ENCODE assay signal across 8 mouse cellular contexts in genomic region chr6:5093516-5093915, GRCm38 (mm10).
A peak's percentile ranks its signal among the peaks of the same experiment; 100 is the strongest.
DNase-seq lines count a peak whose midpoint lies in the region; ATAC-seq lines count a peak whose summit lies in the region.

No protein-coding gene starts in this region.

- H3K4me3 ChIP-seq in hindbrain, embryonic 12.5 days: no peak overlapping the region
- no peak overlapping the region for H3K4me3 ChIP-seq in hindbrain, embryonic 11.5 days (ENCODE audit: low read depth, low read length)
- H3K4me3 ChIP-seq in heart, embryonic 13.5 days: no peak overlapping the region
- H3K4me3 ChIP-seq in megakaryocyte, embryonic 14.5 days (replicated peaks): peak overlapping the region; percentile 67
- no peak overlapping the region for H3K4me3 ChIP-seq in forebrain, embryonic 11.5 days (ENCODE audit: low read depth, low read length)

- H3K9ac ChIP-seq in hindbrain, embryonic 12.5 days: no peak overlapping the region
- no peak overlapping the region for H3K9ac ChIP-seq in hindbrain, embryonic 11.5 days (ENCODE audit: low read depth, low read length)
- 0 out of 2 replicates have a peak overlapping the region, but pooled peaks have one; percentile 8 for H3K9ac ChIP-seq in heart, embryonic 13.5 days
- no peak overlapping the region for H3K9ac ChIP-seq in forebrain, embryonic 11.5 days (ENCODE audit: low read length)

- H3K4me1 ChIP-seq in hindbrain, embryonic 12.5 days: peaks cover 5% of the 10 kb centered on the region; the same call in 1 of the 2 replicates
- H3K4me1 ChIP-seq in hindbrain, embryonic 11.5 days (replicated peaks; ENCODE audit: control insufficient read depth, insufficient read depth, low read length): no peaks in the 10 kb centered on the region
- H3K4me1 ChIP-seq in heart, embryonic 13.5 days: peaks cover 15% of the 10 kb centered on the region
- H3K4me1 ChIP-seq in megakaryocyte, embryonic 14.5 days: peaks cover 38% of the 10 kb centered on the region
- no peaks in the 10 kb centered on the region for H3K4me1 ChIP-seq in forebrain, embryonic 11.5 days (replicated peaks; ENCODE audit: control insufficient read depth, insufficient read depth, low read length)

- ATAC-seq in hindbrain, embryonic 12.5 days (ENCODE audit: low FRiP score): no peak
- no peak for ATAC-seq in hindbrain, embryonic 11.5 days (ENCODE audit: low FRiP score)
- ATAC-seq in heart, embryonic 13.5 days (ENCODE audit: extremely low read depth, insufficient number of reproducible peaks, low FRiP score, low TSS enrichment): no peak
- ATAC-seq in forebrain, embryonic 11.5 days (replicated peaks; ENCODE audit: low FRiP score): no peak

- H3K27me3 ChIP-seq in hindbrain, embryonic 12.5 days: no peaks in the 10 kb centered on the region
- no peaks in the 10 kb centered on the region for H3K27me3 ChIP-seq in hindbrain, embryonic 11.5 days (ENCODE audit: control insufficient read depth, insufficient read depth, low read length)
- no peaks in the 10 kb centered on the region for H3K27me3 ChIP-seq in heart, embryonic 13.5 days (replicated peaks)
- H3K27me3 ChIP-seq in megakaryocyte, embryonic 14.5 days (replicated peaks): no peaks in the 10 kb centered on the region
- H3K27me3 ChIP-seq in forebrain, embryonic 11.5 days (ENCODE audit: control insufficient read depth, insufficient read depth, low read length): no peaks in the 10 kb centered on the region

- 70% methylated on average over 4 of the region's 4 CpGs for WGBS in hindbrain, embryonic 12.5 days
- WGBS in hindbrain, embryonic 11.5 days: 76% methylated on average over 4 of the region's 4 CpGs
- 24% methylated on average over 4 of the region's 4 CpGs for WGBS in heart, embryonic 13.5 days
- 72% methylated on average over 4 of the region's 4 CpGs for whole genome bisulfite sequencing in forebrain, embryonic 11.5 days

- H3K36me3 ChIP-seq in hindbrain, embryonic 12.5 days: no peaks in the 10 kb centered on the region
- no peaks in the 10 kb centered on the region for H3K36me3 ChIP-seq in hindbrain, embryonic 11.5 days (ENCODE audit: control insufficient read depth, insufficient read depth, low read length)
- H3K36me3 ChIP-seq in heart, embryonic 13.5 days: no peaks in the 10 kb centered on the region
- H3K36me3 ChIP-seq in megakaryocyte, embryonic 14.5 days (replicated peaks; ENCODE audit: low read length): no peaks in the 10 kb centered on the region
- no peaks in the 10 kb centered on the region for H3K36me3 ChIP-seq in forebrain, embryonic 11.5 days (ENCODE audit: control insufficient read depth, insufficient read depth, low read length)

- no peak overlapping the region for H3K4me2 ChIP-seq in hindbrain, embryonic 12.5 days (replicated peaks)
- H3K4me2 ChIP-seq in hindbrain, embryonic 11.5 days (replicated peaks; ENCODE audit: low read depth, low read length): no peak overlapping the region
- peak overlapping the region; percentile 11 for H3K4me2 ChIP-seq in heart, embryonic 13.5 days
- no peak overlapping the region for H3K4me2 ChIP-seq in forebrain, embryonic 11.5 days (ENCODE audit: low read depth, low read length, severe bottlenecking)

- H3K27ac ChIP-seq in hindbrain, embryonic 12.5 days: peak overlapping the region; percentile 23; the same call in 1 of the 2 replicates
- H3K27ac ChIP-seq in hindbrain, embryonic 11.5 days (ENCODE audit: low read depth, low read length): no peak overlapping the region
- peak overlapping the region; percentile 68 for H3K27ac ChIP-seq in heart, embryonic 13.5 days (replicated peaks)
- H3K27ac ChIP-seq in forebrain, embryonic 11.5 days (ENCODE audit: low read depth, low read length): no peak overlapping the region

- no peaks in the 10 kb centered on the region for H3K9me3 ChIP-seq in hindbrain, embryonic 12.5 days (replicated peaks)
- no peaks in the 10 kb centered on the region for H3K9me3 ChIP-seq in hindbrain, embryonic 11.5 days (ENCODE audit: control insufficient read depth, low read length)
- H3K9me3 ChIP-seq in heart, embryonic 13.5 days: no peaks in the 10 kb centered on the region
- no peaks in the 10 kb centered on the region for H3K9me3 ChIP-seq in megakaryocyte, embryonic 14.5 days
- H3K9me3 ChIP-seq in forebrain, embryonic 11.5 days (ENCODE audit: control insufficient read depth, low read length): no peaks in the 10 kb centered on the region

- DNase-seq in hindbrain, embryonic 11.5 days (ENCODE audit: low spot score): no peak
- peak; percentile 63 for DNase-seq in adrenal gland, postnatal 14 days
- DNase-seq in layer of hippocampus, adult 9-11 months: peak; percentile 74
- DNase-seq in MN1 (ENCODE audit: low spot score): no peak
- no peak for DNase-seq in forebrain, embryonic 11.5 days (ENCODE audit: low spot score)

Comparison
In these comparisons a context has a peak if more than half of its experiments do, and no peak if none do; other contexts are left out.
1. H3K27ac ChIP-seq: peak in hindbrain, embryonic 12.5 days (single experiment) and heart, embryonic 13.5 days (single experiment); none in hindbrain, embryonic 11.5 days (single experiment) and forebrain, embryonic 11.5 days (single experiment).
2. DNase-seq: peak in adrenal gland, postnatal 14 days (single experiment) and layer of hippocampus, adult 9-11 months (single experiment); none in hindbrain, embryonic 11.5 days (single experiment), MN1 (single experiment) and forebrain, embryonic 11.5 days (single experiment).